Comparison of ENCODE assay signal across 23 mouse cellular contexts in genomic region chr7:79267690-79268388, GRCm38 (mm10). TPM values are rescaled to one million over a fixed set of nuclear protein-coding genes. Genes with fewer than 3 reads are reported as not detected.
DNase-seq lines count a peak whose midpoint lies in the region; ATAC-seq and TF ChIP-seq lines count a peak whose summit lies in the region.
"Had no signal": no experiment of that assay in that cellular context is flagged by ENCODE, and none has a peak within 500 bp of the region (broad histone marks: within the 10 kb centered on the region; RNA-seq: fewer than 3 reads in every experiment).

No protein-coding gene starts in this region.

- H3K4me1 ChIP-seq in hindbrain, postnatal 0 days (ENCODE audit: insufficient read depth, low read length) = peaks cover 4% of the 10 kb centered on the region; the same call in 1 of the 2 replicates
- H3K4me1 ChIP-seq in hindbrain, embryonic 11.5 days (replicated peaks; ENCODE audit: control insufficient read depth, insufficient read depth, low read length) = no peaks in the 10 kb centered on the region
- peaks cover 63% of the 10 kb centered on the region for H3K4me1 ChIP-seq in G1E (ENCODE audit: insufficient read depth, low read depth, low read length)
- peaks cover 73% of the 10 kb centered on the region for H3K4me1 ChIP-seq in liver, embryonic 12.5 days
- H3K4me1 ChIP-seq: limb, embryonic 15.5 days had no signal

- no peak for TF ChIP-seq CTCF in hindbrain, postnatal 0 days (IDR thresholded peaks at IDR 0.05; ENCODE audit: low read depth)
- TF ChIP-seq CTCF in G1E (IDR thresholded peaks at IDR 0.05; ENCODE audit: low read depth, low read length) = no peak
- no peak for TF ChIP-seq CTCF in gastrocnemius, adult 2 months (IDR thresholded peaks at IDR 0.05)

- H3K27me3 ChIP-seq in hindbrain, postnatal 0 days (ENCODE audit: insufficient read depth, low read length) = no peaks in the 10 kb centered on the region
- H3K27me3 ChIP-seq in hindbrain, embryonic 11.5 days (ENCODE audit: control insufficient read depth, insufficient read depth, low read length) = no peaks in the 10 kb centered on the region
- peaks cover under 1% of the 10 kb centered on the region; the same call in 1 of the 2 replicates for H3K27me3 ChIP-seq in G1E (ENCODE audit: insufficient read depth, low read length)
- H3K27me3 ChIP-seq in liver, embryonic 12.5 days (replicated peaks) = no peaks in the 10 kb centered on the region
- H3K27me3 ChIP-seq: embryonic facial prominence, embryonic 15.5 days; heart, embryonic 13.5 days; hindbrain, embryonic 12.5 days; limb, embryonic 15.5 days; Patski had no signal

- 0 out of 2 replicates have a peak overlapping the region, but pooled peaks have one; percentile 13 for H3K9ac ChIP-seq in hindbrain, postnatal 0 days (replicated peaks; ENCODE audit: low read length)
- H3K9ac ChIP-seq in hindbrain, embryonic 11.5 days (ENCODE audit: low read depth, low read length) = no peak overlapping the region
- H3K9ac ChIP-seq in liver, embryonic 12.5 days = 0 out of 2 replicates have a peak overlapping the region, but pooled peaks have one; percentile 15
- H3K9ac ChIP-seq: embryonic facial prominence, embryonic 15.5 days; heart, embryonic 13.5 days; hindbrain, embryonic 12.5 days; limb, embryonic 15.5 days had no signal

- H3K4me2 ChIP-seq in hindbrain, postnatal 0 days (ENCODE audit: low read depth, low read length) = no peak overlapping the region
- H3K4me2 ChIP-seq in hindbrain, embryonic 11.5 days (replicated peaks; ENCODE audit: low read depth, low read length) = no peak overlapping the region
- peak overlapping the region; percentile 24; the same call in 1 of the 2 replicates for H3K4me2 ChIP-seq in liver, embryonic 12.5 days
- H3K4me2 ChIP-seq: embryonic facial prominence, embryonic 15.5 days; heart, embryonic 13.5 days; hindbrain, embryonic 12.5 days; limb, embryonic 15.5 days; midbrain, embryonic 11.5 days had no signal

- WGBS in hindbrain, postnatal 0 days = 29% methylated on average over 7 of the region's 7 CpGs
- WGBS in hindbrain, embryonic 11.5 days = 42% methylated on average over 7 of the region's 7 CpGs
- 22% methylated on average over 7 of the region's 7 CpGs for WGBS in liver, embryonic 12.5 days (ENCODE audit: insufficient replicate concordance)

- no peaks in the 10 kb centered on the region for H3K9me3 ChIP-seq in hindbrain, postnatal 0 days (ENCODE audit: low read length)
- H3K9me3 ChIP-seq in hindbrain, embryonic 11.5 days (ENCODE audit: control insufficient read depth, low read length) = no peaks in the 10 kb centered on the region
- no peaks in the 10 kb centered on the region for H3K9me3 ChIP-seq in G1E (replicated peaks)
- no peaks in the 10 kb centered on the region for H3K9me3 ChIP-seq in liver, embryonic 12.5 days (replicated peaks)
- H3K9me3 ChIP-seq: embryonic facial prominence, embryonic 15.5 days; heart, embryonic 13.5 days; hindbrain, embryonic 12.5 days; limb, embryonic 15.5 days had no signal

- DNase-seq in hindbrain, postnatal 0 days (ENCODE audit: low spot score) = no peak
- no peak for DNase-seq in hindbrain, embryonic 11.5 days (ENCODE audit: low spot score)
- peak; percentile 29 for DNase-seq in G1E (ENCODE audit: low spot score)
- DNase-seq in frontal cortex, adult 2 months (ENCODE audit: extremely low spot score in 1 of 2, low spot score in 1 of 2) = no peak
- no peak for DNase-seq in gastrocnemius, adult 2 months
- no peak for DNase-seq in right cerebral cortex, postnatal 25 days
- DNase-seq: cerebellum, adult 2 months; gastrocnemius, postnatal 36 days; heart, adult 2 months; heart, postnatal 14 days; kidney, postnatal 36 days; layer of hippocampus, postnatal 36 days had no signal

- no peak overlapping the region for H3K4me3 ChIP-seq in hindbrain, postnatal 0 days (ENCODE audit: low read length)
- no peak overlapping the region for H3K4me3 ChIP-seq in hindbrain, embryonic 11.5 days (ENCODE audit: low read depth, low read length)
- no peak overlapping the region; the same call in 1 of the 2 replicates for H3K4me3 ChIP-seq in G1E (ENCODE audit: low read depth, low read length)
- no peak overlapping the region for H3K4me3 ChIP-seq in liver, embryonic 12.5 days
- H3K4me3 ChIP-seq in gastrocnemius, adult 2 months = no peak overlapping the region
- H3K4me3 ChIP-seq: embryonic facial prominence, embryonic 15.5 days; heart, adult 2 months; heart, embryonic 13.5 days; hindbrain, embryonic 12.5 days; limb, embryonic 15.5 days had no signal

- no peak for ATAC-seq in hindbrain, postnatal 0 days
- ATAC-seq in hindbrain, embryonic 11.5 days (ENCODE audit: low FRiP score) = no peak
- 0 out of 2 replicates have a peak, but pooled peaks have one; percentile 5 for ATAC-seq in G1E (ENCODE audit: extremely low read depth, insufficient number of reproducible peaks, low FRiP score, poor library complexity, severe bottlenecking)
- ATAC-seq in liver, embryonic 12.5 days = peak; percentile 26; the same call in 1 of the 2 replicates
- peak; percentile 43 for ATAC-seq in megakaryocyte progenitor cell, adult 5-6 weeks (replicated peaks; ENCODE audit: poor library complexity)
- ATAC-seq: forebrain, embryonic 16.5 days; inflammation-experienced regulatory T-cells, adult 6 months; Patski had no signal

- H3K27ac ChIP-seq in hindbrain, postnatal 0 days = no peak overlapping the region
- no peak overlapping the region for H3K27ac ChIP-seq in hindbrain, embryonic 11.5 days (ENCODE audit: low read depth, low read length)
- H3K27ac ChIP-seq in liver, embryonic 12.5 days = peak overlapping the region; percentile 71
- H3K27ac ChIP-seq in gastrocnemius, adult 2 months = no peak overlapping the region
- H3K27ac ChIP-seq: embryonic facial prominence, embryonic 15.5 days; heart, adult 2 months; heart, embryonic 13.5 days; hindbrain, embryonic 12.5 days; limb, embryonic 15.5 days; macrophage had no signal

- H3K36me3 ChIP-seq in hindbrain, postnatal 0 days (ENCODE audit: insufficient read depth, low read length) = no peaks in the 10 kb centered on the region
- H3K36me3 ChIP-seq in hindbrain, embryonic 11.5 days (ENCODE audit: control insufficient read depth, insufficient read depth, low read length) = no peaks in the 10 kb centered on the region
- H3K36me3 ChIP-seq in G1E (replicated peaks) = no peaks in the 10 kb centered on the region
- H3K36me3 ChIP-seq in liver, embryonic 12.5 days = no peaks in the 10 kb centered on the region
- H3K36me3 ChIP-seq: embryonic facial prominence, embryonic 15.5 days; heart, embryonic 13.5 days; hindbrain, embryonic 12.5 days; limb, embryonic 15.5 days had no signal

- intact Hi-C loops in gastrocnemius, adult 2 months (cut with DNase I) = no loop called here

RNA-seq across cellular contexts. Expression of gene Abhd2, which starts 5.2 kb away (rescaled TPM):
- total RNA-seq in hindbrain, postnatal 0 days (2014; rRNA removed) = 92.3 and 100 TPM in 2 replicates
- 23.7 and 23.9 TPM in 2 replicates for polyA plus RNA-seq in hindbrain, postnatal 0 days (2015; fragmentation: Nextera tagmentation; extraction: Ambion mirVana)
- 12.1 and 12.2 TPM in 2 replicates for polyA plus RNA-seq in hindbrain, embryonic 11.5 days (2014; fragmentation: Nextera tagmentation; extraction: Ambion mirVana)
- total RNA-seq in G1E (2014; fragmentation: Nextera tagmentation) (68.8 and 69.2 TPM in 2 replicates), G1E (2017) (31.9 and 33.8 TPM in 2 replicates)
- 8.3 and 9.1 TPM in 2 replicates for polyA plus RNA-seq in G1E (2012)
- polyA plus RNA-seq in liver, embryonic 12.5 days (2016; fragmentation: Nextera tagmentation; extraction: Ambion mirVana) = 9.6 and 10.5 TPM in 2 replicates
- total RNA-seq in megakaryocyte progenitor cell, adult 5-6 weeks (2015) = 58.0 and 60.4 TPM in 2 replicates
- total RNA-seq in megakaryocyte progenitor cell, adult 5-6 weeks (2017) = 28.3 and 30.2 TPM in 2 replicates
- 38.6 and 39.2 TPM in 2 replicates for polyA plus RNA-seq in frontal cortex, adult 2 months (2012; rRNA removed)
- 1 to 10 TPM; 4.3 to 6.4 TPM for total RNA-seq in gastrocnemius, adult 2 months (2021)

Comparison
In these comparisons a context has a peak if more than half of its experiments do, and no peak if none do; other contexts are left out.
1. ATAC-seq: peak in G1E (single experiment), liver, embryonic 12.5 days (single experiment) and megakaryocyte progenitor cell, adult 5-6 weeks (single experiment); none in hindbrain, postnatal 0 days (single experiment) and hindbrain, embryonic 11.5 days (single experiment).